Mouse (Mus musculus) naive thymus-derived CD4-positive, alpha-beta T cell, adult 2 months (primary cell): ENCODE measurements around the gene Alkbh7.

Experiments used
- DNase-seq: peaks from one replicate; pipeline ENCODE4 v3.0.0-alpha.2; 2011; ENCODE audit warnings: low read depth

The Alkbh7 gene

GRCm38 (mm10) chr17:57030931-57031660, 34.0 kb downstream of the Alkbh7 start, which contains the start of gene Khsrp:
TSS of gene Khsrp (minus strand) at chr17:57031522.
- DNase-seq, result peak; percentile 53

- DNase-seq, result peak; percentile 100
These were observed 34.7 kb downstream of the Alkbh7 start for GRCm38 (mm10) chr17:57031661-57032420.

DNA sequence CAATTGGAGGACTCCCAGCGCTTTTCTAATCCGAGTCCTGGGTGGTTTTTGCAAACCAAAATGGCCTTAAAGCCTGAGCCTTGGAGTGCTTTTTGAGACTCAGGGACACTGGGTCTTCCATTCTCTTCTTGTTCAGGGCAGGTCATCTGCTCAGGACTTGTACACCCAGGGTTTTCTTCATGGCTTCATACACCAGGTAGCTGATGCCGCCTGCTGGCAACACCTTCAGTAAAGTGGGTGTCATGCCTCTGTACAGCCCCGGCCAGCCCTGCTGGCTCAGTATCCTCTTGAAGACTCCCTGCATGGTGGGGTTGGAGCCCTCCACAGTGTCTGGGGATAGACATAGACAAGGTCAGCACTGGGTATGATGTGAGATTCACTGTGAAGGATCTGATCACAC, 35.7 kb downstream of the Alkbh7 start:
- no peak for DNase-seq

- DNase-seq, result no peak
These were observed 41.8 kb downstream of the Alkbh7 start for GRCm38 (mm10) chr17:57038978-57039377.

DNA sequence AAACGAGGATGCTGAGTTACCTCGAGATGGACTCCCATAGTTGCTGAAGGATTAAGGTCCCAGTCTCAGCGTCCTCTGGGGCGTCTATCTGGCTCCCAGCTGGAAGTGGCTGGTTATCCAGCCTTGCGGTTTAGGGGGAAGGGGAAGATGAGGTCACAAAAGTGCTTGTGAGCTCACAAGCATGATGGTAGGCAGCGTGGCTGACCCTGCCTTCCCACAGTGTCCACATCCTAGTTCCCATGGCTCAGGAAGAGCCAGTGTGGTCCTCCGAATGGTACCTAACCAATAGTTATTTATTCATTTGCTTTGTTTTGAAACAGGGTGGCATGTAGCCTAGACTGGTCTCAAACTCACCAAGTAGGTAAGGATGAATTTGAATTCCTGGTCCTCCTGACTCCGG, 44.4 kb downstream of the Alkbh7 start, which contains the start of gene Slc25a41:
Gene Slc25a41, minus strand, starts transcription at position 101 of the 400 bp plus-strand sequence.
- no peak for DNase-seq

DNA sequence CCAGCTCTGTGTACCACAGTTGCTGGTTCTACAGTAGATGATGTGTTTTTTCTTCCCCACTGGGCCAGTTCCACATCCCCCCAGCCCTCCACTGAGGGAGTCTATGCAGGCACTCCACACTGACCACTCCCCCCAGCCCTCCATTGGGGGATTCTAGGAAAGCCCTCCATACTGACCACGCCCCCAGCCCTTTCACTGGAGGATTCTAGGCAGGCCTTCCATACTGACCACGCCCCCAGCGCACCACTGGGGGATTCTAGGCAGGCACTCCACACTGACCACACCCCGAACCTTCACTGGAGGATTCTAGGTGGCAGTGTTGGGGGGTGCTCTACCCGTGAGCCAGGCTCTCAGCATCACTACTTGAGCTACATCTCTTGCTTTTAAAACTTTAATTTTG, 50.3 kb downstream of the Alkbh7 start:
- DNase-seq, result no peak

DNA sequence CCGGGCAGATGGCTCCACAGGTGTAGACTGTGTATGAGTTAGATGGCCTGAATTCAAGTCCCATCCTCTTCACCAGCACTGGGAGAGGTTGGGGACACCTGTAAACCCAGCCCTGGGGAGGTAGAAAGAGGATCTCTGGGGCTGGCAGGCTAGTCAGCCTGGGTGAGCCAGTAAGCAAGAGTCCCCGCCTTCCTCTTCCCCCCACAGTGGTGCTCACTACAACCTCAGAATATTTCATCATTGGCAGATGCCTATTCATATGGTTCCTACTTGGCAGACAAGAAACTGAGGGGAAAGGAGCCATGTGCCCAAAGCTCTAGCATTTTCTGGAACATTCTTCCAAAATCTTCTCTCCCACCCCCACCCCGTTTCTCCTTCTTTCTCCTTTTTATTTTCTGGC, 51.7 kb downstream of the Alkbh7 start:
- no peak for DNase-seq
